Mouse (Mus musculus) 3134 (cell line): ENCODE measurements around the gene Fam169b.

ENCODE experiments used
- DNase-seq: peaks from one replicate; pipeline ENCODE4 v3.0.0-alpha.2; 2011; ENCODE audit warnings: low spot score; ENCODE audit not compliant: insufficient read length; ENCODE audit errors: extremely low read depth

The Fam169b gene

GRCm38 (mm10) chr7:68382187-68382586 is 108.5 kb downstream of the Fam169b start:
- DNase-seq, result no peak

GRCm38 (mm10) chr7:68386767-68387166 is 113.1 kb downstream of the Fam169b start:
- DNase-seq, result no peak

GRCm38 (mm10) chr7:68395707-68396333 is 122.2 kb downstream of the Fam169b start:
- no peak for DNase-seq

- no peak for DNase-seq
These were observed 126.9 kb downstream of the Fam169b start for GRCm38 (mm10) chr7:68400516-68400915.

GRCm38 (mm10) chr7:68408611-68409010 is 135.0 kb downstream of the Fam169b start:
- DNase-seq, result no peak
